Mouse (Mus musculus) C2C12 (cell line): ENCODE results near the gene Evl. TPM values are rescaled to one million over a fixed set of nuclear protein-coding genes. Genes with fewer than 3 reads are reported as not detected.

Source experiments
- H3K27me3 ChIP-seq: one replicate; pipeline ENCODE4 v1.6.1; 2011; ENCODE audit not compliant: control insufficient read depth, insufficient read depth, insufficient read length
- H3K36me3 ChIP-seq: one replicate; pipeline ENCODE4 v1.6.1; 2011; ENCODE audit not compliant: control insufficient read depth, insufficient read depth
- H3K4me3 ChIP-seq: one replicate; pipeline ENCODE4 v1.5.1; 2011; ENCODE audit warnings: mild to moderate bottlenecking, control low read depth; ENCODE audit not compliant: poor library complexity, insufficient read depth, severe bottlenecking
- H3K79me2 ChIP-seq: one replicate; pipeline ENCODE4 v1.6.1; 2011; ENCODE audit not compliant: control insufficient read depth, insufficient read depth
- H3K79me3 ChIP-seq: one replicate; pipeline ENCODE4 v1.6.1; 2011; ENCODE audit warnings: low read depth, control low read depth
- H3ac ChIP-seq: one replicate; pipeline ENCODE3; 2011; ENCODE audit warnings: low read depth; ENCODE audit not compliant: control insufficient read depth, insufficient read length
- CEBPB ChIP-seq: IDR thresholded peaks from one replicate; pipeline ENCODE4 v1.6.1; 2011; ENCODE audit warnings: low read depth, mild to moderate bottlenecking, control low read depth, moderate library complexity
- CTCF ChIP-seq: IDR thresholded peaks from one replicate; pipeline ENCODE4 v1.5.1; 2011; ENCODE audit not compliant: control insufficient read depth, insufficient read depth, insufficient read length
- FOSL1 ChIP-seq: IDR thresholded peaks from one replicate; pipeline ENCODE4 v1.8.0; 2011; ENCODE audit warnings: mild to moderate bottlenecking, low read length; ENCODE audit not compliant: poor library complexity, insufficient read depth, severe bottlenecking
- MAX ChIP-seq: IDR thresholded peaks from one replicate; pipeline ENCODE4 v1.6.1; 2011; ENCODE audit warnings: mild to moderate bottlenecking, control low read depth
- MYOD1 ChIP-seq: IDR thresholded peaks from one replicate; pipeline ENCODE4 v1.6.1; 2011; ENCODE audit warnings: low read depth; ENCODE audit not compliant: control insufficient read depth, insufficient read length
- MYOG ChIP-seq: IDR thresholded peaks from one replicate; pipeline ENCODE4 v1.6.1; 2011; ENCODE audit not compliant: control insufficient read depth, insufficient read length; ENCODE audit errors: extremely low read depth
- USF1 ChIP-seq: IDR thresholded peaks from one replicate; pipeline ENCODE4 v1.6.1; 2011; ENCODE audit warnings: low read depth, mild to moderate bottlenecking, control low read depth, moderate library complexity
- polyA plus RNA-seq: library from polyadenylated mRNA; unstranded; fragments of >200 nt; fragmentation: generic; extraction: Trizol; gene quantifications from one replicate; pipeline ENCODE4 v1.2.1, GENCODE M21; 2012; ENCODE audit warnings: missing spikeins

Gene Evl
- polyA plus RNA-seq, 1 experiment, result 89.9 TPM

DNA sequence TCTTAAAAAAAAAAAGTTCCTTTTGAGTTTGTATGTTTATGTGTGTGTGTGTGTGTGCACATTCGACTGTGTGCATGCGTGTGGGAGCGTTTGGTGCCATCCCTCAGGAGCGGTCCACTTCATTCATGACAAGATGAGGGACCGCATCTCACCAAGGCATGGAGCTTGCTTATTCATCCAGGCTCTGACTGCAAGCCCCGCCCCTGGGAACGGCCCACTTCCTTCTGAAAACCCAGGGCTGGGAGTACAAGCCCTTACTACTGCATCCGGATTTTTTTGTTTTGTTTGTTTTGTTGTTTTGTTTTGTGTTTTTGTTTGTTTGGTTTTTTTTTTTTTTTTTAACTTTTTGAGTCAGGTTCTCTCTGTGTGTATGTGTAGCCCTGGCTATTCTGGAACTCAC is 35.1 kb upstream of the Evl start:
- Histone ChIP-seq H3K36me3 (peaks cover 28% of the 10 kb centered on the region), H3K4me3 (no peak overlapping the region)

GRCm38 (mm10) chr12:108529214-108529613 is 25.3 kb upstream of the Evl start:
- H3K4me3 ChIP-seq, result no peak overlapping the region
- no peaks in the 10 kb centered on the region for H3K79me3 ChIP-seq
- TF ChIP-seq CTCF (no peak), CEBPB (no peak), FOSL1 (no peak), MYOG (no peak), MYOD1 (no peak), USF1 (no peak), MAX (no peak)
- H3K36me3 ChIP-seq, result peaks cover 27% of the 10 kb centered on the region
- no peak overlapping the region for H3ac ChIP-seq
- no peaks in the 10 kb centered on the region for H3K27me3 ChIP-seq
- H3K79me2 ChIP-seq, result no peaks in the 10 kb centered on the region

More for the DNA sequence above, 35.1 kb upstream of the Evl start:
- TF ChIP-seq CTCF (no peak), USF1 (no peak), MYOG (no peak), MYOD1 (no peak), CEBPB (no peak), FOSL1 (no peak), MAX (no peak)
- H3ac ChIP-seq, result no peak overlapping the region
- no peaks in the 10 kb centered on the region for H3K79me2 ChIP-seq
- no peaks in the 10 kb centered on the region for H3K79me3 ChIP-seq
- no peaks in the 10 kb centered on the region for H3K27me3 ChIP-seq

GRCm38 (mm10) chr12:108534484-108534883 is 20.0 kb upstream of the Evl start:
- TF ChIP-seq MAX (no peak), CEBPB (no peak), USF1 (no peak), CTCF (no peak), MYOD1 (no peak), MYOG (no peak), FOSL1 (no peak)
- Histone ChIP-seq H3K79me3 (no peaks in the 10 kb centered on the region), H3K36me3 (peaks cover 40% of the 10 kb centered on the region), H3K79me2 (no peaks in the 10 kb centered on the region), H3K4me3 (no peak overlapping the region), H3K27me3 (no peaks in the 10 kb centered on the region), H3ac (no peak overlapping the region)

DNA sequence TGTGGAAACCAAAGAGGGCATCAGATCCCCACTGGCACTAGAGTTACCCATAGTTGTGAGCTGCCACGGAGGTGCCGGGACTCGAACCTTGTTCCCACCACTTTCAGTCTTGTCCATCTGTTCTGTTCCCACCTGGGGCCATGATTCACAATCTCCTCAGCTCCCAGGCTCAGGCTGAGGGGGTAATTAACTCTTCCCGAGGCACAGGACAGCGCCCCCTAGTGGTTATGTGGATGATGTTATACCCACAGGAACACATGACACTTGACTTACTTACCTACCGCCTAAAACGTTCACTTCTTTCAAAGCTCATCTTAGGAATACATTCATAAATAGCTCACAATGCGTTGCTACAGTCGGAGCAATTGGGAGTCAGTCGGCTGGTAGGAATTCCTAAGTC is 18.1 kb upstream of the Evl start:
- Histone ChIP-seq H3K27me3 (no peaks in the 10 kb centered on the region), H3K79me3 (no peaks in the 10 kb centered on the region), H3ac (no peak overlapping the region), H3K4me3 (no peak overlapping the region), H3K79me2 (no peaks in the 10 kb centered on the region), H3K36me3 (peaks cover 32% of the 10 kb centered on the region)
- TF ChIP-seq FOSL1 (no peak), MAX (no peak), USF1 (no peak), MYOG (no peak), CEBPB (no peak), MYOD1 (no peak), CTCF (no peak)

DNA sequence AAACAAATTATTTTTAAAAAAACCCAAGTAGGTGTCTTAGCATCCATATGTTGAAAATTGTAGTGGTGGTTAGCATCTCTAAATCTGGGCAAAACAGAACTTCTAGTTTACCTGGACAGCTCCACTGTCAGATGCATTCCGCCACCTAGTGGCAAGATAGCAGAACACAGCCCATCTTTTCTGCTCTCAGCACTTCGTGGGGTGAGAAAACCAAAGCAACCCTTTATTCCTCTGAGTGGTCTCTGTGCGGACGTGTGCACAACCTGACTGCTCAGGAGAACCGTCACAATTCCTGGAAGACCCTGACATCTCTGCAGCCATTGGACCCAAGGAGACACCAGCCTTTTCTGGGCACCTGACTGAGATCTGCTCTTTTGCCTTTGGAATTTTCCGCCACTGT is 13.4 kb upstream of the Evl start:
- no peak overlapping the region for H3K4me3 ChIP-seq
- peaks cover 24% of the 10 kb centered on the region for H3K36me3 ChIP-seq
- H3K79me3 ChIP-seq, result no peaks in the 10 kb centered on the region
- TF ChIP-seq MYOG (no peak), CTCF (peak; percentile 52)
- no peaks in the 10 kb centered on the region for H3K27me3 ChIP-seq
- H3K79me2 ChIP-seq, result no peaks in the 10 kb centered on the region
- no peak overlapping the region for H3ac ChIP-seq

GRCm38 (mm10) chr12:108546508-108547153 is 7.9 kb upstream of the Evl start:
- Histone ChIP-seq H3K79me3 (no peaks in the 10 kb centered on the region), H3K4me3 (no peak overlapping the region), H3K79me2 (no peaks in the 10 kb centered on the region), H3K36me3 (no peaks in the 10 kb centered on the region), H3K27me3 (no peaks in the 10 kb centered on the region), H3ac (no peak overlapping the region)
- TF ChIP-seq CEBPB (no peak), MAX (no peak), MYOD1 (no peak), FOSL1 (no peak), MYOG (no peak), CTCF (no peak)
